Mouse (Mus musculus): ENCODE results near the gene Spen.

- TF ChIP-seq CTCF (IDR thresholded peaks at IDR 0.05) (peak; percentile 65), EP300 (IDR thresholded peaks at IDR 0.05; ENCODE audit: insufficient read depth, low read depth, low read length) (no peak), POLR2A (IDR thresholded peaks at IDR 0.05; ENCODE audit: insufficient read depth, low read depth, low read length) (no peak)
Observed at GRCm38 (mm10) chr4:141506893-141507292, 31.5 kb downstream of the Spen start.

All from heart, adult 2 months (tissue).